Mouse (Mus musculus): ENCODE results near the gene Sgsm1. TPM values are rescaled to one million over a fixed set of nuclear protein-coding genes. Genes with fewer than 3 reads are reported as not detected.

The Sgsm1 gene
- polyA plus RNA-seq, 1 experiment from 2014 or later: 1.2 TPM

- WGBS: 39% methylated on average over 9 of the region's 9 CpGs
- H3K4me1 ChIP-seq (ENCODE audit: insufficient read depth, low read depth, low read length): no peaks in the 10 kb centered on the region; the same call in 1 of the 2 replicates
- H3K4me3 ChIP-seq (ENCODE audit: low read depth, low read length): no peak overlapping the region
- H3K9me3 ChIP-seq (ENCODE audit: low read length): no peaks in the 10 kb centered on the region
- no peak for DNase-seq (ENCODE audit: low spot score)
- H3K36me3 ChIP-seq (ENCODE audit: insufficient read depth, low read length): no peaks in the 10 kb centered on the region
- H3K27me3 ChIP-seq (replicated peaks; ENCODE audit: insufficient read depth, low read length): no peaks in the 10 kb centered on the region
- peak; percentile 47 for ATAC-seq
- H3K4me2 ChIP-seq (replicated peaks; ENCODE audit: low read depth, low read length): no peak overlapping the region
- H3K27ac ChIP-seq (ENCODE audit: low read length): peak overlapping the region; percentile 68
- H3K9ac ChIP-seq (replicated peaks; ENCODE audit: low read depth): no peak overlapping the region
- TF ChIP-seq EP300 (IDR thresholded peaks at IDR 0.05) (0 out of 2 replicates have a peak, but pooled peaks have one; percentile 30), CTCF (IDR thresholded peaks at IDR 0.05) (no peak)
Measured at GRCm38 (mm10) chr5:113196916-113197794, 113.4 kb downstream of the Sgsm1 start.

- Histone ChIP-seq H3K36me3 (ENCODE audit: insufficient read depth, low read length) (no peaks in the 10 kb centered on the region), H3K27ac (ENCODE audit: low read length) (no peak overlapping the region), H3K27me3 (replicated peaks; ENCODE audit: insufficient read depth, low read length) (no peaks in the 10 kb centered on the region), H3K4me1 (ENCODE audit: insufficient read depth, low read depth, low read length) (no peaks in the 10 kb centered on the region; the same call in 1 of the 2 replicates), H3K9ac (replicated peaks; ENCODE audit: low read depth) (no peak overlapping the region), H3K4me3 (ENCODE audit: low read depth, low read length) (no peak overlapping the region), H3K4me2 (replicated peaks; ENCODE audit: low read depth, low read length) (no peak overlapping the region), H3K9me3 (ENCODE audit: low read length) (no peaks in the 10 kb centered on the region)
- WGBS: 89% methylated on average over 6 of the region's 6 CpGs
- DNase-seq (ENCODE audit: low spot score) (no peak), ATAC-seq (no peak)
- TF ChIP-seq EP300 (IDR thresholded peaks at IDR 0.05): no peak
- TF ChIP-seq CTCF (IDR thresholded peaks at IDR 0.05): no peak
Measured at GRCm38 (mm10) chr5:113195907-113196306, 114.7 kb downstream of the Sgsm1 start.

GRCm38 (mm10) chr5:113195451-113195850 lies 115.1 kb downstream of the Sgsm1 start:
- H3K4me1 ChIP-seq (ENCODE audit: insufficient read depth, low read depth, low read length): no peaks in the 10 kb centered on the region; the same call in 1 of the 2 replicates
- no peak overlapping the region for H3K27ac ChIP-seq (ENCODE audit: low read length)
- no peaks in the 10 kb centered on the region for H3K27me3 ChIP-seq (replicated peaks; ENCODE audit: insufficient read depth, low read length)
- no peak overlapping the region for H3K4me2 ChIP-seq (replicated peaks; ENCODE audit: low read depth, low read length)
- ATAC-seq (no peak), DNase-seq (ENCODE audit: low spot score) (no peak)
- WGBS: 69% methylated on average over 12 of the region's 12 CpGs
- no peak overlapping the region for H3K9ac ChIP-seq (replicated peaks; ENCODE audit: low read depth)
- no peak overlapping the region for H3K4me3 ChIP-seq (ENCODE audit: low read depth, low read length)
- H3K36me3 ChIP-seq (ENCODE audit: insufficient read depth, low read length): no peaks in the 10 kb centered on the region
- TF ChIP-seq EP300 (IDR thresholded peaks at IDR 0.05) (no peak), CTCF (IDR thresholded peaks at IDR 0.05) (no peak)
- H3K9me3 ChIP-seq (ENCODE audit: low read length): no peaks in the 10 kb centered on the region

DNA sequence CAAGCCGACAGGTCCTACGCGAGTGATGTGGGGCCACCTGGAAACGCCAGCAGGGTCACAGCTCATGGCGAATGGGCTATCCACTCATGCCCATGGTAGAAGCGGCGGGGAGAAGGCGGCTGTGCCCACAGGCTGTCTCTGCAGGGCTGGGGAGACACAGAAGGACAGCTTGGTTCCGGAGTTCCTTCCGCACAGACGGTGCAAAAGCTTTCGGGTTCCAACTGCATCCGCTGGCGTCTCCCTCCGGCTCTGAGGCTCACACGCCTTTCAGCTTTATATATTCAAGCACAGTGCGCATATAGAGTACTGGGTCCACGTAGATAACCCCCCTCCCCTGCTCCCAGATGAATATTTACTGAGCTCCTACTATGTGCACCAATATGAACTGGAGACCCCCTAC lies 116.8 kb downstream of the Sgsm1 start:
- no peak overlapping the region for H3K4me2 ChIP-seq (replicated peaks; ENCODE audit: low read depth, low read length)
- ATAC-seq (no peak), DNase-seq (ENCODE audit: low spot score) (no peak)
- no peak overlapping the region for H3K9ac ChIP-seq (replicated peaks; ENCODE audit: low read depth)
- no peaks in the 10 kb centered on the region; the same call in 1 of the 2 replicates for H3K4me1 ChIP-seq (ENCODE audit: insufficient read depth, low read depth, low read length)
- 88% methylated on average over 18 of the region's 18 CpGs for whole genome bisulfite sequencing
- H3K27me3 ChIP-seq (replicated peaks; ENCODE audit: insufficient read depth, low read length): no peaks in the 10 kb centered on the region
- TF ChIP-seq CTCF (IDR thresholded peaks at IDR 0.05) (no peak), EP300 (IDR thresholded peaks at IDR 0.05) (no peak)
- no peak overlapping the region for H3K27ac ChIP-seq (ENCODE audit: low read length)
- no peaks in the 10 kb centered on the region for H3K36me3 ChIP-seq (ENCODE audit: insufficient read depth, low read length)
- H3K9me3 ChIP-seq (ENCODE audit: low read length): no peaks in the 10 kb centered on the region
- no peak overlapping the region for H3K4me3 ChIP-seq (ENCODE audit: low read depth, low read length)

Small RNAs within 50 kb of the gene (microRNA-seq; reads per million reads assigned to microRNA genes)
- not detected for gene Mir7229
- gene Mir7230: not detected

Other genes starting within 250 kb of the Sgsm1 start
- not detected in 2 replicates for gene Crybb2, start 240.7 kb downstream of the Sgsm1 start, polyA plus RNA-seq (2015; fragmentation: Nextera tagmentation; extraction: Ambion mirVana)
- 0.57 and 1.5 TPM in 2 replicates for gene Crybb3, start 229.2 kb downstream of the Sgsm1 start, polyA plus RNA-seq (2015; fragmentation: Nextera tagmentation; extraction: Ambion mirVana)
- 6.3 and 6.9 TPM in 2 replicates for gene 2900026A02Rik, start 89.5 kb downstream of the Sgsm1 start, polyA plus RNA-seq (2015; fragmentation: Nextera tagmentation; extraction: Ambion mirVana)
- gene Tmem211, start 83.9 kb downstream of the Sgsm1 start, polyA plus RNA-seq (2015; fragmentation: Nextera tagmentation; extraction: Ambion mirVana): not detected in 2 replicates
- not detected in 2 replicates for gene Aym1, start 46.5 kb upstream of the Sgsm1 start, polyA plus RNA-seq (2015; fragmentation: Nextera tagmentation; extraction: Ambion mirVana)
- 2.5 and 2.7 TPM in 2 replicates for gene Wscd2, start 179.5 kb upstream of the Sgsm1 start, polyA plus RNA-seq (2015; fragmentation: Nextera tagmentation; extraction: Ambion mirVana)